Comparison of ENCODE assay signal across 11 mouse cellular contexts in the genomic region with DNA sequence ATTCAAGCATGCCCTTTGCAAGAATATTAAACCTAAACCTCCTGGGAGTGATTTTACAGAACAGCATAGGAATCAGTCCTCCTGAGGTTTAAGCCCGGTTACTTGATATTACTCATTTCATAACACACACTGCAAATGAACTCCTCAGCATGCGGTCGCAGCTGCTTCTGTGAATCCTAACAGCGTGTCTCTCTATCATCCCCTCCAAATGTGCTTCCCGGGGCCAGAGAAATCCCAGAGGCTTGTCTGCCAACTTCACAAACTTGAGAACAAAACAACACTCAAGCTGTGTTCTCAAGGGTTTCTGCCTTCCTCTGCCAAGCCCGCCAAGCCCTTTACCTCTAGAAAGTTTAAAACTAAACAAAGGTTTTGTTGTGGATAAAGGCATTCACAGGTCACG.
DNase-seq lines count a peak whose midpoint lies in the region; ATAC-seq lines count a peak whose summit lies in the region.
"Had no signal": no experiment of that assay in that cellular context is flagged by ENCODE, and none has a peak within 500 bp of the region (broad histone marks: within the 10 kb centered on the region; RNA-seq: fewer than 3 reads in every experiment).

No protein-coding gene starts in this region.

- no peak overlapping the region for H3K4me2 ChIP-seq in heart, embryonic 12.5 days
- H3K4me2 ChIP-seq: neural tube, embryonic 13.5 days had no signal

- 23% methylated on average over 7 of the region's 7 CpGs for WGBS in heart, embryonic 12.5 days

- no peak overlapping the region for H3K27ac ChIP-seq in heart, embryonic 12.5 days (ENCODE audit: poor library complexity, severe bottlenecking)
- H3K27ac ChIP-seq: neural tube, embryonic 13.5 days had no signal

- ATAC-seq in heart, embryonic 12.5 days (ENCODE audit: insufficient number of reproducible peaks, low FRiP score): no peak

- H3K9ac ChIP-seq in heart, embryonic 12.5 days: no peak overlapping the region
- H3K9ac ChIP-seq: liver, postnatal 0 days; neural tube, embryonic 13.5 days had no signal

- peak; percentile 22 to 24 for DNase-seq in heart, adult 18-20 months
- peak; percentile 50 to 54 for DNase-seq in right cerebral cortex, postnatal 10 days (ENCODE audit: low spot score in 2 of 2)
- no peak for DNase-seq in right cerebral cortex, postnatal 14 days
- peak; percentile 33 for DNase-seq in layer of hippocampus, adult 9-11 months
- DNase-seq in kidney, postnatal 36 days: no peak
- no peak for DNase-seq in kidney, adult 9 months
- no peak for DNase-seq in adrenal gland, adult 8-10 months
- DNase-seq: kidney, postnatal 10 days; liver, postnatal 0 days had no signal

- H3K4me3 ChIP-seq in heart, embryonic 12.5 days: no peak overlapping the region
- H3K4me3 ChIP-seq: neural tube, embryonic 13.5 days had no signal

- H3K27me3 ChIP-seq in heart, embryonic 12.5 days (replicated peaks): no peaks in the 10 kb centered on the region
- H3K27me3 ChIP-seq: neural tube, embryonic 13.5 days had no signal

- H3K9me3 ChIP-seq in heart, embryonic 12.5 days (replicated peaks): no peaks in the 10 kb centered on the region
- H3K9me3 ChIP-seq: neural tube, embryonic 13.5 days had no signal

- no peaks in the 10 kb centered on the region for H3K36me3 ChIP-seq in heart, embryonic 12.5 days
- H3K36me3 ChIP-seq: neural tube, embryonic 13.5 days had no signal

- 0 out of 2 replicates have a peak, but pooled peaks cover 4% of the 10 kb centered on the region for H3K4me1 ChIP-seq in heart, embryonic 12.5 days (replicated peaks)

Comparison
In these comparisons a context has a peak if more than half of its experiments do, and no peak if none do; other contexts are left out.
1. DNase-seq: peak in heart, adult 18-20 months (2 of 2), right cerebral cortex, postnatal 10 days (2 of 2) and layer of hippocampus, adult 9-11 months (single experiment); none in right cerebral cortex, postnatal 14 days (single experiment), kidney, postnatal 36 days (0 of 2), kidney, adult 9 months (single experiment) and adrenal gland, adult 8-10 months (single experiment).